Mouse (Mus musculus): ENCODE data around the gene Gabpb1.

Gabpb1 gene

GRCm38 (mm10) chr2:126591304-126591703, 84.8 kb downstream of the Gabpb1 start:
- no peak for DNase-seq

GRCm38 (mm10) chr2:126587468-126587867, 88.7 kb downstream of the Gabpb1 start:
- DNase-seq: no peak

GRCm38 (mm10) chr2:126584621-126585369, 91.3 kb downstream of the Gabpb1 start:
- no peak for DNase-seq

GRCm38 (mm10) chr2:126583960-126584359, 92.2 kb downstream of the Gabpb1 start:
- no peak for DNase-seq

GRCm38 (mm10) chr2:126579282-126579681, 96.9 kb downstream of the Gabpb1 start:
- DNase-seq: no peak
